Mouse (Mus musculus) embryo, embryonic 11.5 days (tissue): ENCODE results near the gene Clock.

ENCODE experiments used
- DNase-seq: peaks from one replicate; pipeline ENCODE4 v3.0.0-alpha.2; 2012; ENCODE audit warnings: low read depth, low spot score

Clock gene

GRCm38 (mm10) chr5:76179791-76180190, 124.8 kb downstream of the Clock start:
- no peak for DNase-seq

DNA sequence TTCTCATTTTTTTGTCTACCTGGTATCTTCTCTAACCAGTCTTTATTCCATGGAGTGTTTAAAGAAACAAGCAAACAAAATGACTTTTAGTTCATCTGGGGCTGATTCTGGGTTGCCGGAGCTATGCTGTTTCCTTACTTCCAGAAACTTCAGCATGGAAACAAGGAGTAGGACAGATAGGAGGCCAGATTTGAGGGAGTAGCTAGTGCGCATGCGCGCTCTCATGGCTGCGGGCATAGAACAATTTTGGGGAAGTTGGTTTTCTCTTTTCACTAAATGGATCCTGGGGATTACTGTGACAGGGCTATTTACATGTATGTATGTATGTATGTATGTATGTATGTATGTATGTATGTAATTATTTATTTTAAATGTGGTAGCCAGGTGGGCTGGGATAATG, 125.4 kb downstream of the Clock start:
- no peak for DNase-seq

GRCm38 (mm10) chr5:76177664-76178063, 126.9 kb downstream of the Clock start:
- no peak for DNase-seq

DNA sequence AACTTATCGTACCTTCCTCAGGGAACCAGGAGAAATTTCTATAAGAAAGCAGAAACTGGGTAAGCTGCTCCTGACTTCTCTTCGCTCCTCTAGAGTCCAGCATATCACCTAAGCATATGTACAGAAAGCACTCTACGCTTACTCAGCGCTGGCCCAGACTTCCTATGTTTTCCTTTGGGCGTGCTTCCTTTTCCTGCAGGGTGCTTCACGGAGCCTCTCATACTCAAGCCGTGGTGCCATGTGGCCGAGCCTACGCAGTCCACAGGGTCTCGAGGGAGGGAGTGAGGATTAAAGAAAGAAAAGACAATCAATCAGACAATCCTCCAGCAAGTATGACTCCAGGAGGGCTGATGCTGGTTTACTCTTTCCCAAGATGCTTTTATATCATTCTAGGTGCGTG, 127.8 kb downstream of the Clock start:
- no peak for DNase-seq

DNA sequence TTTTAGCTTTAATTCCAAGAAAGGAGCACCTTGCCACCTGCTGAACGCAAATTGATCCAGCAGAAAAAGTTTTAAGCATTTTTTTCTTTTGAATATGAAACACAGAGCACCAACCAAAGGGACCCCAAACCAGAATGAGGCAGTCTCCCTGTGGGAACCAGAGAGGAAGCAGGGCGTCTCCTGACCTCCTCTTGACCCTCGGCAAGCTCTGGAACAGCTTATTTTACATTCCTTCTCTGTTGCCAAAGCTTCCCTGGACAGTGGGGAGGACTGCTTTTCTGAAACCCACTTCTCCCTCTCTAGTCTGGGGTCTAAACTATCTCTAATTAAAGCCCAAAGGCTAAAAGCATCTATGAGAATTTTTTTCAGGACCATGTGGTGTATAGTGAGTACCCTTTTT, 128.2 kb downstream of the Clock start:
- DNase-seq: no peak

DNA sequence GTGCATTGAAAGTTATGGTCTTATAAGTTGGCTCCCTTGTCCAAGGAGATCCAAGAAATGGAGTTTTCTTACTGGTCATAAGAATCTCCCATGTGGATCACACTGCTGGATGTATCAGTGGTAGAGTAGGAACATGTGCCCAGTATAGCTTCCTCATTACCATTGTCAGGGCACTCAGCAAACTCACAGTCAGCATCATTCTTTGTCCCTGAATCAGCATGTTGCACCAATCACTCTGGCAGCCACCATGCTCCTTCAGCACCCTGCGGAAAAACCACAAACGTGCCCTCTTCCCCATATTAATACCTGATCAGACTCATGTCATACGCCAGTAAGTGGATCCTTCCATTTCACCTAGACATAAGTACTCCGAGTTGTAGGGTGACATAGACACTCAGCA, 129.5 kb downstream of the Clock start:
- no peak for DNase-seq

DNA sequence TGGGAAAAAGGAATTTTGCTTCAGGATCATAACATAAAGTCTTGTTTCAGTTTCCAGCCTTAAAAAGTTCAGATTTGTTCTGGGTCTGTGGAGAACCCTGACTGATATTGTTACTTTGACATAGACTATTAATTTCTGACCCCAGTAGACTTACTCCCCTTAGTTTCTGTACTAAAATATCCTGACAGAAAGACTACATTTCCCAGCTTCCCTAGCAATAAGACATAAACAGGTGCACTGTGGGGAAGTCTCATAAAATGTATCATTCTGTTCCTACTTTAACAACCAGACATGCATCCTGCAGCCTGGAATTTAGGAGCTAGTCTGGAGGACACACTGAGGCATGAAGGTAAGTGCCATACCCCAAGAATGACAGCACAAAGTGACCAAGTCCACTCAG, 133.6 kb downstream of the Clock start:
- DNase-seq: no peak

GRCm38 (mm10) chr5:76170522-76170921, 134.1 kb downstream of the Clock start:
- no peak for DNase-seq

GRCm38 (mm10) chr5:76164827-76165226, 139.8 kb downstream of the Clock start:
- no peak for DNase-seq

- no peak for DNase-seq
These were observed 140.7 kb downstream of the Clock start for GRCm38 (mm10) chr5:76163828-76164390.

GRCm38 (mm10) chr5:76162926-76163325, 141.7 kb downstream of the Clock start:
- DNase-seq: no peak

DNA sequence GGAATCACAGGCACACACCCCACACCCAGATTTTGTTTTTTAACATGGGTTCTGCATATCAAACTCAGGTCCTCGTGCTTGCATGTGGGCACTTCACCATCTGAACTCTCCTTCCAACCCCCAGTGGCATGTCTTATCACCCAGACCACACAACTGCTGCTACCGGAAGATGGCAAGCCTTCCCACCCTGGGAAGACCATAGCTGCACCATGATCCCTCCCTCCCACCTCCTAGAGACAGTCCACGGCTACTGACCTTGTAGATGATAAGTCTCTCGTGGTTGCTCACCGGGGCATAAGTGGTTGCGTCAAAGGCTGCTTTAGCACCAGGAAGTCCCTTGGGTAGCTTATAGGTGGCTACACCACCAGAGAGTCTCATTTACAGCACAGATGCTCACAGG, 143.1 kb downstream of the Clock start:
- DNase-seq: no peak

GRCm38 (mm10) chr5:76160086-76160485, 144.5 kb downstream of the Clock start:
- DNase-seq: no peak
